Mouse (Mus musculus): ENCODE data around the gene Pmm1.
"Not testable (repeated sequence)": the region's sequence is repeated elsewhere in the genome, so short reads cannot be mapped to it uniquely, and the experiment has no call there.

The Pmm1 gene

DNA sequence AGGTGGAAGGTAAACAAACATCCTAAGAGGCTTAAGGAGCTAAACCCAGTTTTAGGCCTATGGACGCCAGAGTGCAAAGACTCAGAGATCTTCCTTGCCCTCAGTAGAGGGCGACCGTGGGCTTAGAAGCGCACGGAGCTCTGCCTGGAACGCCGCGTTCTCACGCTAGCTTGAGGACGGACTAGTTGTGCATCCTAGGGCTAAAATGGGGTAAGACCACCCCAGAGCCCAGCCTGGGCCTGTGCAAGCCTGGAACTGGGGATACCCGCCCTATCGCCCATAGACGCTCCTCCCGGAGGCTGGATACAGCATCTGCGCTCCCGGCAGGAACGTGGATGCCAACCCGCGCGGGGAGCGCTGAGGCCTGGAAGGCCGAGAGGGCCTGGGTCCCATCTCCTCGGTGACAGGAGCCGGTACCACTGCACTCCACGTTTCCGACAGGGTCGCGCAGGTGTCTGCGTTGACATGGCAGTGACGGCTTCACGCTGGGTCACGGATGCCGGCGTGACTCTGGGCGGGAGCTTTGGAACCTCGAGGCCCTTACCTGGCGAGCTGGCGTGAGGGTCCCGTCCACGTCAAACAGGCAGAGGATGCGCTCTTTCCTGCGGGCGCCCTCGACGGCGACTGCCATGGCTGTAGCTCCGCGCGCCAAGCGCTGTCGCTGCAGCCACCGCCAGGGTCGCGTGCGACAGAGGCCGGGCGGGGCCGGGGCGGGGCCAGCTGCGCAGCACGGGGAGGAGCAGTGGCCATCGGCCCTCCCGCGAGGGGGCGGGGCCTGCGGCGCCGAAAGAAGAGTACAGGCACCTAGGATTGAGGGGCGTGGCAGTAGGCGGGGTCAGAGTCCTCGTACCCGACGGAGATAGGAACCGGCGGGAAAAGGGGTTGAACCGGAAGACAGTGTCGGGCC lies at the start of gene Pmm1:
Gene Pmm1 (minus strand): TSS at position 760 of the 907 bp plus-strand sequence.
- peak; percentile 98 for DNase-seq (ENCODE audit: low read depth, low spot score)

- no peak for DNase-seq (ENCODE audit: low read depth, low spot score)
These were observed 43.5 kb upstream of the Pmm1 start for GRCm38 (mm10) chr15:82004257-82004656.

- no peak for DNase-seq (ENCODE audit: low read depth, low spot score)
These were observed 33.3 kb upstream of the Pmm1 start for GRCm38 (mm10) chr15:81993992-81994391.

DNA sequence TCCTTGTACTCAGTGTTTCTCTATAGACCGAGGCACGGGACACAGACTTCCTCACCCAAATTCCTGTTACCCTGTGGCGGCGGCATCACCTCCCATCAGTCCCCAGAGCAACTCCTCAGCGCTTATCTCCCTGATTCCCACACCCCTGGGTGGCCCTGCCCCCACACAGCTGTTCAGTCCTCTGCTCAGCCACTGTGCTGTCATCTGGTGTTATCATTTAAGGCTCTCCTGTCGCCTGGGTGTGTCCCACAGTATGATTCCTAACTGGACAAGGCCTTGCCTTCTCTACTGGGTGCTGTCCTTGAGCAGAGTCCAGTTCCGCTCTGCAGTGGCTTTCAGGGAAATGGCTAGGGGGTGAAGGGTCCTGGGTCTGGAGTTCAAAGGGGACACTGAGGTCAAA lies 29.8 kb upstream of the Pmm1 start:
- no peak for DNase-seq (ENCODE audit: low read depth, low spot score)

DNA sequence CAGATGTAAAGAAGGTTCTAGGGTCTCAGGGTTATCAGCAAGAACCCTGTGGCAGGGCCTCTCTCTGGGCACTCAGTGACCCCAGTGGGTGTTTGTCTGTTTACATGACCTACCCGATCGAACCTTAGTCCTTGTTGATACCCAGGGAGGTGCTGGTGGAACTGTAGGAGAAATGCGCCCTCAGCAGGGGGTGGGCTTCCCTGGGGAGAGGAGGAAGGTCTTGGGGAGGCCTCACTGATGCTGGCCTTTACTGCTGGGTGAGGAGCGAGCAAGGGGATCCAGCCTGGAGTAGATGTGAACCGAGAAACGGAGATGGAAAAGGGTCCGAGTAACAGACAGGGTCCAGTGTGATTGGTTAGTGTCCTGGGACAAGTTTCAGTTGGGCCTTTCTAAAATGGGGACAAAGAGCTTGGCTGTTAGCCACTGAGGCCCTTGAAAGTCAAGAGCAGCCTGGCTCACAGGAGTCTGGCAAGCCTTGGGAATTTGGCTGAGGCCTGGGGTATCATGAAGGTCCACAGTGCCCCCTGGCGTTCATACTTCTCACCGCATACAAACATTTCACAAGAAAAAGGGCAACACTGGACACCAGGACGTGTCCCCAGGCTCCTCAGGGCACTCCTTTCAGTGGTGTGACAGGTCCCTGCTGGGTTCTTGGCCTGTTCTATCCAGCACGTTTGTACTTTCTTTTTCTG lies 28.8 kb upstream of the Pmm1 start:
- peak; percentile 93 for DNase-seq (ENCODE audit: low read depth, low spot score)

DNA sequence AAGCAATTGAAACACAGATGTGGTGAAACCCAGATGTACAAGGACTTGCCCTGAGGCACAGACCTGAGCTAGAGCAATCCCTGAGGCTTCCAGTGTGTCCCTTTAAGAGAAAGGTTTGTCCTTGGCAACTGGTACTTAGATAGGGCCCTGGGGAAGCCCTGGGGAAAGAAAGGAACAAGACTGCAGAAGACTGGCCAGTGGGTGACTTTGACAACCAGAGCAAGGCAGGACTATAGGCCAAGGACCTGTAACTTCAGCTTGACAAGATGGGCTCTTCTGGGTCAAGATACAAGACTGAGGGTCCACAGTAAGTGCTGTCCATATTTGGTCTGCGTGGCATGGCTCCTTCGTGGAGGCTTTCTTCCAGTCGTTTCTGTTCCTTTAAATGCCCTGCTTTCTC lies 26.9 kb upstream of the Pmm1 start, which contains the start of gene Xrcc6:
Gene Xrcc6 (plus strand): TSS at position 190 of the 400 bp plus-strand sequence.
- DNase-seq (ENCODE audit: low read depth, low spot score), result no peak

DNA sequence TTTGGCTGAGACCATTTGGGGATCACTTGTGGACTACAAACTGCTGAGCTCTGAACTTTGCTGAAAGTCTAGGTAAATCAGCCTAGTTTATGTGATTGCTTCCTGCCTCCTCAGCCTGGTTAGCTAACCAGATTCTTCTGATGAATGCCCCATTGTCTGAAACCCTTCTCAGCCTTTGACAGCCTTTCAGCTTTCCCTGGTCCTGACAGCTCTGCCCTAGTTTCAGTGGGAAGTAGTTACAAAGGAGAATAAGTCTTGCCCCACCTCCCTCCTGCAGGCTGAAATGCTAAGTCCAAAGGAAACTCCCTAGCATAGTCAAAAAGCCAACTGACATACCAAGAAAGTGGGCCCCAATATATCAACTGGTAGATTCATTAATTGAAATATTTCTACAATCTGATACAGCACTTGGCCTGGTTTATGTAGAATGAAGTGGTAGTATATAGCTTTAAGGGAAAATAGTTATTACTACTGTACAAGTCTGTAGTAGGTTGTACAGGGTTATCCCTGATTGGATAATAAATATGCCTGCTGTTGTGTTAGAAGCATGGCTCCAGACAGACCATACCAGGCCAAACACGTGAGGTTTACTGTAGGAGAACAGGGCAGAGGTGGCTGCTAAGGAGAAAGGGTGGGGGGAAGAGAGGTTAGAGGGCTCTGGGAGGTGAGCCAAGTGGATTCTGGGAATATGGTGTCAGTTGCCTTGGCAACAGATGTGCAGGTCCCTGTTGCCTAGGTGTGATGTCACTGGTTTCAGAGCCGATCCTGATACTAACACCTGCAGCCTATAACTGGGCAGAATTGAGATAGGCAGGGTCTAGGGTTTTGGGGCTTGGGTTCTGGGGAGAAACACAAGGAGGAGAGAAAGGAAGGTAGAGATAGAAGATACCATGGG lies 24.8 kb upstream of the Pmm1 start:
- no peak for DNase-seq (ENCODE audit: low read depth, low spot score)

GRCm38 (mm10) chr15:81982173-81982572 lies 21.4 kb upstream of the Pmm1 start:
- DNase-seq (ENCODE audit: low read depth, low spot score), result no peak

GRCm38 (mm10) chr15:81980321-81980720 lies 19.6 kb upstream of the Pmm1 start, which contains the start of gene 1700029P11Rik:
Gene 1700029P11Rik (plus strand): TSS chr15:81980540.
- DNase-seq (ENCODE audit: low read depth, low spot score), result no peak

DNA sequence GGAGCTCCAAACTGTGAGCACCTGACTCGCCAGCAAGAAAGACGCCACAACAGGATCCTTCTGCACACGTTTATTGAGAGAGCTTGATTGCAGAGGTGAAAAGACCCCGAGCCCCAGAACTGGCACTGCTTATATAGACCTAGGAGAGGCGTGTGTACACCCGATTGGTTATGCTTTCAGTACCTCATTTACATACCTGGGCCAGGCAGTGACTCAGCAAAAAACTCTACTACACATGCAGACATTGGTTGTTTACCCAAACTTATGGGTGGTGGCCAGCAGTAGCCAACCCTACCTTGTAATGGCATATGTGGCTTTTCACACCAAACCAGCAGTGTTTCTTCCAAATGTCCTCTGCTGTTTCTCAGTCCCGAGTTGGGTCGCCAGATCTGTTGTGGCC lies 14.4 kb upstream of the Pmm1 start:
- not testable (repeated sequence) for DNase-seq (ENCODE audit: low read depth, low spot score)

- DNase-seq (ENCODE audit: low read depth, low spot score), result not testable (repeated sequence)
These were observed 9.8 kb upstream of the Pmm1 start for GRCm38 (mm10) chr15:81970498-81970897.

DNA sequence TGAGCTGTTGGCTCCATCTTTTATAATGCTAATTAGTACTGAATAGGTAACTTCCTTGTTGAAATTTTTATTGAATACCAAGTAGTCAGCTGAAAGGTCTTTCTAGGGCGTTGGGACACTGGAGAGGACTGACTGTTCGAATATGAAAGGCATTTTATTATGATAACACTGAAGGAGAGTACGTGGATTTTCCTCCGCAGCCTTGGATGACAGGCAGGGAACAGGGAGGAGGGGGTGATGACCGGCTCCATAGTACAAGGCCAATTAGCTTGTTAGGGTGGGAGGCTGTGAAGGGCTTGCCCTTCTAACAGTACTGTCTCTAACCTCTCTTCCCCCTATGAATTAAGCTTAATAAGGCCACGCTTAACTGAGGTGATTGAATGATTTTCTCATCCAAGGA lies 8.9 kb upstream of the Pmm1 start:
- DNase-seq (ENCODE audit: low read depth, low spot score), result not testable (repeated sequence)

GRCm38 (mm10) chr15:81969173-81969572 lies 8.4 kb upstream of the Pmm1 start:
- no peak for DNase-seq (ENCODE audit: low read depth, low spot score)

GRCm38 (mm10) chr15:81968447-81968846 lies 7.7 kb upstream of the Pmm1 start:
- DNase-seq (ENCODE audit: low read depth, low spot score), result no peak

DNA sequence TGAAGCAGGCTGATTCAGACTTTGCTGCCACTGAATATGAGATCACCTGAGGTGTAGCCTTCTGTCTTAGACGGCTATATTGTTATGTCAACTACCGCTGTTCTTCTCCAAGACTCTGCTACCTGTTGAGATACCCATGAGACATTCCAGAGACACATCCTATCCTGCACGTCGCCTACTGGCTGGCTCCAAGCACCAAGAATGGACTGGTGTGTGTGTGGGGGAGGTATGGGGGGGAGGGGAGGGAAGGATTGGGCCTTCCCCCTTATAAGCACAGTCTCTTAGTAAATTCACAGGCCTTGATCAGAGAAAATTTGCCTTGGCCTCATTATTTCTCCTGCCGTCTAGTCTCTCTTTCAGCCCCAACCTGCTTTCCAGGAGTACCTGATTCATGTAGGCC lies 7.1 kb upstream of the Pmm1 start:
- DNase-seq (ENCODE audit: low read depth, low spot score), result no peak

DNA sequence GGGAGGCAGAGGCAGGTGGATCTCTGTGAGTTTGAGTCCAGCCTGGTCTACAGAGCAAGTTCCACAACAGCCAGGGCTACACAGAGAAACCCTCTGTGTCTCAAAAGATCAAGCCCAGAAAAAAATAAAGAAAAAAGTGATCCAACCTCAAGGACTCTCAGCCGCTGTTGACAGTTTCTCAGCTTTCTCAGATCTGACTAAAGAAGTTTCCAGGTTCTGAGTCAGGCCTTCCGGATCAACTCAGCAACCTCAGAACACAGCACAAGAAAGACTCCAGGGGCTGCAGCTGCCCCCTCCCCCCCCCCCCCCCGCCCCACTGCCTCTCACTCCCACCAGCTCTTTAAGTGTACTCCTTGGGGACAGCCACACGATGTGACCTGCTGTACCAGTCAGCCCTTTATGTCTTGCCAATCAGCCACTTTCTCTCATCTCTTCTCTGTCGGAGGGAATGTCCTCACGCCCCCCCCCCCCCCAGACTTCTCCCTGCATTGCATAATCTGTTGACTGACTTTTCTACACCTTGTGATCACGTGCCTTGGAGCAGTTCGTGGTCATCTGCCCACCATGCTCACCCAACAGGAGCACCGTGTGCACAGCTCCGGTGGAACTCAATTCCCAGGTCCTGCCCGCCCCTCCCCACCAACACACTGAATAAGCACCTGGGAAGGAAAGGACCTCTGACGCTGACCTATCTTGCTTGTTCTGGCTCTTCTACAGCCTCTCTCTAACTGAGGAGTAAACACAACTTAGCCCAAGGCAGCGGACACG lies 5.5 kb upstream of the Pmm1 start:
- no peak for DNase-seq (ENCODE audit: low read depth, low spot score)

DNA sequence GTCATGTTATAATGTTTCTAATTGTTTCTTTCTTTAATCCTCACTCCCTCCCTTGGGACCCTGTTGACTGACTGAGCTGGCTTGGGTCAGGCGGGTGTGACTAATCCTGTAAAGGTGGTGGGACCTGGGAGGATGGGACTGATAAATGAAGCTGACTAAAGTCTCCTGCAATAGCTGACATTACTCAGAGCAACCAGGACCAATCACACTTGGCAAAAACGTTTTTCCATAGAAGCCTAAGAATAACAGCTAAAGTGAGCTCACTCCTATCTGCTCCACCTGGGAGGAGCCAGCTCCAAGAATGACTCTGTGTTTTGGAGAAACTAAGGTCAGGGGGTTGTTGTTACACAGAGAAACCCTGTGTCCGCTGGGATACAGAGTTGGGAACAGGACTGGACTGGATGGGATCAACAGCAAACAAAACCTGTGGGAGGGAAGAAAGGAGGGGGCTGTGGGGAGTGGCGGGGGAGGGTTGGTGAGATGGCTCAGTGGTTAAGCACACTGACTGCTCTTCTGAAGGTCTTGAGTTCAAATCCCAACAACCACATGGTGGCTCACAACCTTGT lies 4.3 kb upstream of the Pmm1 start:
- no peak for DNase-seq (ENCODE audit: low read depth, low spot score)

DNA sequence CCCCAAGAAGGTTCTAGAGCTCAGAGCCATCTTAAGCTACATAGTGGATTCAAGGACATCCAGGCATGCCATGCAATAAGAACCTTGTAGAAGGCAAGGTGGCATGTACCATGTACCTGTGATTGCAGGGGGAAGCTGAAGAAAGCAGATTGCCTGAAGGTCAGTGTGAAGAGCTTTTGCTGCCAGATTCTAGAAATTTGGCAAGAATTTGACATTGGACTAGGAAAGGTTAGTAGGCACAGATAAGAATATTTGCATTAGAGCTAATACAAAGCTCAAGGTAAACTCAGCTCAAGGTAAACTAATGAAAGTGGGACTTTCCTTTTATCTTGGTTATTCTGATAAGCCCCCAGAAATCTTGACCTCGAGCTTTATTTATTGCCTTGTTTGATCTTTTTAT lies 3.5 kb upstream of the Pmm1 start:
- no peak for DNase-seq (ENCODE audit: low read depth, low spot score)

- no peak for DNase-seq (ENCODE audit: low read depth, low spot score)
These were observed 335 bp upstream of the Pmm1 start for GRCm38 (mm10) chr15:81961078-81961451.

GRCm38 (mm10) chr15:81958906-81959305 lies 1.8 kb downstream of the Pmm1 start:
- no peak for DNase-seq (ENCODE audit: low read depth, low spot score)

- no peak for DNase-seq (ENCODE audit: low read depth, low spot score)
These were observed 3.1 kb downstream of the Pmm1 start for GRCm38 (mm10) chr15:81957598-81957997.

Measured in mesoderm, embryonic 11.5 days (tissue).